Mouse (Mus musculus): ENCODE data around the gene Crocc. TPM values are rescaled to one million over a fixed set of nuclear protein-coding genes. Genes with fewer than 3 reads are reported as not detected.
A peak's percentile ranks its signal among the peaks of the same experiment; 100 is the strongest.

Crocc gene
- polyA plus RNA-seq, 1 experiment from 2014 or later: 5.3 TPM

DNA sequence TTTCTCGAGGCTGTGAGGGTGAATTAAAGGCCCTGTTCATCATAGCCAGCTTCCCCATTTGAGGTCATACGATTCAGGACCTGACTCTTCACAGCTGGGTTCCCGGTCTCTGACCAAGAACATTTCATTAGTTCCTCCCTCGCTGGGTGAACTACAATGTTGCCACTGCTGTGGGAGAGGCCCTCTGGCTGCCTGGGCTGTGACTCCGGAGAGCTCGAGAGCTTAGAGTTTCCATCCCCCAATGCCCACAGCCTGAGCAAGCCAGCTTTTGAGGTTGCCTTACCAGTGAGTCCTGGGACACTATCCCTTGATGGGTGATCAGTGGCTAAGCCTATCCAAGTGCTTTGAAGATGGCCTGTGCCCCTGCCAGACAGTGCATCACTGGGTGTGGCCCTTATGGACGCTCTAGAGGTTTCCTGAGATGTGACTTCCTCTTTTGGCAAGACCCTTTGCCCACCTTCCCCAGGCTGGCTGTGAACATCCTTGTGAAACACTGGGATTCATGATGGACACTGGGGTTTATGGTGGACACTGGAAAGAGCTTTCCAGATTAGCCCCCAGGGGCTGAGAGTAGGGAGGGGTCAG is 71.6 kb downstream of the Crocc start:
- peak overlapping the region; percentile 90 for H3K4me2 ChIP-seq (ENCODE audit: low read length)
- peak overlapping the region; percentile 95 for H3K4me3 ChIP-seq (ENCODE audit: low read depth, low read length)
- H3K4me1 ChIP-seq (ENCODE audit: control insufficient read depth, insufficient read depth, low read length): peaks cover 27% of the 10 kb centered on the region
- H3K9me3 ChIP-seq (replicated peaks; ENCODE audit: control insufficient read depth, low read length, poor library complexity, severe bottlenecking): no peaks in the 10 kb centered on the region
- H3K9ac ChIP-seq (ENCODE audit: low read depth, low read length): peak overlapping the region; percentile 35; the same call in 1 of the 2 replicates
- no peak for ATAC-seq
- H3K27ac ChIP-seq (ENCODE audit: low read length): no peak overlapping the region
- peaks cover 15% of the 10 kb centered on the region for H3K36me3 ChIP-seq (ENCODE audit: control insufficient read depth, insufficient read depth, low read length)
- no peaks in the 10 kb centered on the region for H3K27me3 ChIP-seq (ENCODE audit: control insufficient read depth, insufficient read depth, low read depth, low read length)
- 62% methylated on average over 7 of the region's 7 CpGs for WGBS

GRCm38 (mm10) chr4:140987476-140987875 is 72.9 kb downstream of the Crocc start:
- Histone ChIP-seq H3K27ac (ENCODE audit: low read length) (no peak overlapping the region; the same call in 1 of the 2 replicates), H3K9me3 (replicated peaks; ENCODE audit: control insufficient read depth, low read length, poor library complexity, severe bottlenecking) (no peaks in the 10 kb centered on the region), H3K36me3 (ENCODE audit: control insufficient read depth, insufficient read depth, low read length) (peaks cover 6% of the 10 kb centered on the region; the same call in 1 of the 2 replicates), H3K27me3 (ENCODE audit: control insufficient read depth, insufficient read depth, low read depth, low read length) (no peaks in the 10 kb centered on the region), H3K9ac (ENCODE audit: low read depth, low read length) (peak overlapping the region; percentile 98), H3K4me2 (ENCODE audit: low read length) (peak overlapping the region; percentile 90), H3K4me3 (ENCODE audit: low read depth, low read length) (peak overlapping the region; percentile 95), H3K4me1 (ENCODE audit: control insufficient read depth, insufficient read depth, low read length) (peaks cover 31% of the 10 kb centered on the region)
- peak; percentile 3; the same call in 1 of the 2 replicates for ATAC-seq
- 27% methylated on average over 7 of the region's 7 CpGs for WGBS

- H3K9me3 ChIP-seq (replicated peaks; ENCODE audit: control insufficient read depth, low read length, poor library complexity, severe bottlenecking): no peaks in the 10 kb centered on the region
- peak within 1 kb of the TSS; percentile 98 for H3K9ac ChIP-seq (ENCODE audit: low read depth, low read length)
- no peaks in the 10 kb centered on the region for H3K27me3 ChIP-seq (ENCODE audit: control insufficient read depth, insufficient read depth, low read depth, low read length)
- peak within 1 kb of the TSS; percentile 95 for H3K4me3 ChIP-seq (ENCODE audit: low read depth, low read length)
- WGBS: under 1% methylated on average over 44 of the region's 58 CpGs
- no peaks in the 10 kb centered on the region for H3K36me3 ChIP-seq (ENCODE audit: control insufficient read depth, insufficient read depth, low read length)
- peak within 1 kb of the TSS; percentile 90 for H3K4me2 ChIP-seq (ENCODE audit: low read length)
- H3K4me1 ChIP-seq (ENCODE audit: control insufficient read depth, insufficient read depth, low read length): peaks cover 31% of the 10 kb centered on the region
- H3K27ac ChIP-seq (ENCODE audit: low read length): peak within 1 kb of the TSS; percentile 84
- peak; percentile 93 for ATAC-seq
Observed at GRCm38 (mm10) chr4:140986711-140987395, 73.5 kb downstream of the Crocc start, which contains the start of gene Atp13a2. Gene Atp13a2, plus strand, starts transcription at chr4:140986873.

DNA sequence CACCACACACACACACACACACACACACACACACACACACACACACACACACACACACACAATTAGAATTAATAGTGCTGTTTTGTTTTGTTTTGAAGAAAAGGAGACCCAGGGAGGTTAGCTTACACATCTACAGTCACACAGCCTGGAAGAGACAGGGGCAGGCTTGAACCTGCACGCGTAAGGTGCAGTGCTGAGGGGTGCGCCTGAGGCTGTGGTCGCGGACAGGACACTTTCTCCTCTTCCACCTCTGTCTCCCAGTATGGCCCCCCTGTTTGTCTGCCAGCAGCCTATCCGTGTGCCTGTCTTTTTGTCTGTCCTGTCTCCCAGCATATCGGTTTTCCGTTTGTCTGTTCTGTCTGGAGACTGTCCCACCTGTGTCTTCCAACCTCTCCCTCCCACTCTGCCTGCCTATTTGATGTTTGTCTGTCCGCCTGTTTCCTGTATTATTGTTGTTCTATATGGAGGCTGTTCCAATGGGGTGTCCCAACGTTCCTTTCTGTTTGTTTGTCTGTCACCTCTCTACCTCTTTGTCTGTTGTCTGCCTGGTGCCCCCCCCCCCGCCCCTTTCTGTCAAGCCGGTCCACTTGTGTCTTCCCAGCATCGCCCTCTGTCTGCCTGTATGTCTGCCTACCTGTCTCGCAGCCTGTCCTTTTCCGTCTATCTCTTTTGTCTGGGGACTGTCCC is 74.2 kb downstream of the Crocc start:
- 25% methylated on average over 15 of the region's 15 CpGs for WGBS
- H3K27me3 ChIP-seq (ENCODE audit: control insufficient read depth, insufficient read depth, low read depth, low read length): no peaks in the 10 kb centered on the region
- peak overlapping the region; percentile 95 for H3K4me3 ChIP-seq (ENCODE audit: low read depth, low read length)
- peak overlapping the region; percentile 84 for H3K27ac ChIP-seq (ENCODE audit: low read length)
- peak; percentile 27 for ATAC-seq
- no peaks in the 10 kb centered on the region for H3K9me3 ChIP-seq (replicated peaks; ENCODE audit: control insufficient read depth, low read length, poor library complexity, severe bottlenecking)
- no peaks in the 10 kb centered on the region for H3K36me3 ChIP-seq (ENCODE audit: control insufficient read depth, insufficient read depth, low read length)
- H3K4me2 ChIP-seq (ENCODE audit: low read length): peak overlapping the region; percentile 90
- peaks cover 31% of the 10 kb centered on the region for H3K4me1 ChIP-seq (ENCODE audit: control insufficient read depth, insufficient read depth, low read length)
- peak overlapping the region; percentile 98 for H3K9ac ChIP-seq (ENCODE audit: low read depth, low read length)

GRCm38 (mm10) chr4:140984544-140984943 is 75.8 kb downstream of the Crocc start:
- Histone ChIP-seq H3K36me3 (ENCODE audit: control insufficient read depth, insufficient read depth, low read length) (no peaks in the 10 kb centered on the region), H3K27me3 (ENCODE audit: control insufficient read depth, insufficient read depth, low read depth, low read length) (no peaks in the 10 kb centered on the region), H3K4me3 (ENCODE audit: low read depth, low read length) (no peak overlapping the region), H3K4me1 (ENCODE audit: control insufficient read depth, insufficient read depth, low read length) (peaks cover 27% of the 10 kb centered on the region), H3K27ac (ENCODE audit: low read length) (no peak overlapping the region), H3K9me3 (replicated peaks; ENCODE audit: control insufficient read depth, low read length, poor library complexity, severe bottlenecking) (no peaks in the 10 kb centered on the region), H3K4me2 (ENCODE audit: low read length) (no peak overlapping the region), H3K9ac (ENCODE audit: low read depth, low read length) (no peak overlapping the region)
- WGBS: 88% methylated on average over 6 of the region's 6 CpGs
- ATAC-seq: no peak

DNA sequence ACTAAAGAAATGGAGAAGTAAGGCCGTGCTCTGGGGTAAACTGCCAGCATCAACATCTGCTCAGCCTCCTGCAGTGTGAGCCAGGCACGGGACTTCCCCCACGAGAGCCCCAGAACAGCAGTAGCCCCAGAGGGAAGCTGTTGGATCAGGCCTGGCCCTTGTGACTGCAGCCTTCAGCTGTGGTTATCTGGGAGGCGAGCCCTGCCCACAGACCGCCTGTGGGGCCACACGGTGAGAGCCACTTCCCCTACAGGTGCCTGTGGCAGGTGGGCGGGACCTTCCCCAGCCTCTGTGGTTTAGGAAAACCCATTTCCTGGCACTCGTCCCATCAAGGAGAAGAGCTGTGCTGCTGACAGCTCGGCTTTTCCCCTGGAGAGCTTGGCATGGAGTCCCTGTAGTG is 76.9 kb downstream of the Crocc start:
- Histone ChIP-seq H3K4me3 (ENCODE audit: low read depth, low read length) (no peak overlapping the region), H3K27me3 (ENCODE audit: control insufficient read depth, insufficient read depth, low read depth, low read length) (no peaks in the 10 kb centered on the region), H3K27ac (ENCODE audit: low read length) (0 out of 2 replicates have a peak overlapping the region, but pooled peaks have one; percentile 30), H3K36me3 (ENCODE audit: control insufficient read depth, insufficient read depth, low read length) (peaks cover 9% of the 10 kb centered on the region), H3K4me1 (ENCODE audit: control insufficient read depth, insufficient read depth, low read length) (peaks cover 16% of the 10 kb centered on the region), H3K9me3 (replicated peaks; ENCODE audit: control insufficient read depth, low read length, poor library complexity, severe bottlenecking) (no peaks in the 10 kb centered on the region), H3K4me2 (ENCODE audit: low read length) (no peak overlapping the region), H3K9ac (ENCODE audit: low read depth, low read length) (0 out of 2 replicates have a peak overlapping the region, but pooled peaks have one; percentile 42)
- ATAC-seq: no peak
- WGBS: 16% methylated on average over 9 of the region's 9 CpGs

GRCm38 (mm10) chr4:140982808-140983207 is 77.5 kb downstream of the Crocc start:
- no peak overlapping the region for H3K9ac ChIP-seq (ENCODE audit: low read depth, low read length)
- no peaks in the 10 kb centered on the region for H3K27me3 ChIP-seq (ENCODE audit: control insufficient read depth, insufficient read depth, low read depth, low read length)
- 69% methylated on average over 4 of the region's 4 CpGs for WGBS
- no peaks in the 10 kb centered on the region for H3K9me3 ChIP-seq (replicated peaks; ENCODE audit: control insufficient read depth, low read length, poor library complexity, severe bottlenecking)
- no peak overlapping the region for H3K27ac ChIP-seq (ENCODE audit: low read length)
- H3K4me3 ChIP-seq (ENCODE audit: low read depth, low read length): no peak overlapping the region
- H3K4me1 ChIP-seq (ENCODE audit: control insufficient read depth, insufficient read depth, low read length): peaks cover 10% of the 10 kb centered on the region
- no peak overlapping the region for H3K4me2 ChIP-seq (ENCODE audit: low read length)
- H3K36me3 ChIP-seq (ENCODE audit: control insufficient read depth, insufficient read depth, low read length): peaks cover 15% of the 10 kb centered on the region
- no peak for ATAC-seq

GRCm38 (mm10) chr4:140981605-140982004 is 78.7 kb downstream of the Crocc start:
- Histone ChIP-seq H3K36me3 (ENCODE audit: control insufficient read depth, insufficient read depth, low read length) (peaks cover 22% of the 10 kb centered on the region), H3K27ac (ENCODE audit: low read length) (no peak overlapping the region), H3K4me1 (ENCODE audit: control insufficient read depth, insufficient read depth, low read length) (peaks cover 4% of the 10 kb centered on the region; the same call in 1 of the 2 replicates), H3K9me3 (replicated peaks; ENCODE audit: control insufficient read depth, low read length, poor library complexity, severe bottlenecking) (no peaks in the 10 kb centered on the region), H3K9ac (ENCODE audit: low read depth, low read length) (no peak overlapping the region), H3K27me3 (ENCODE audit: control insufficient read depth, insufficient read depth, low read depth, low read length) (no peaks in the 10 kb centered on the region), H3K4me2 (ENCODE audit: low read length) (no peak overlapping the region), H3K4me3 (ENCODE audit: low read depth, low read length) (no peak overlapping the region)
- no peak for ATAC-seq
- 85% methylated on average over 2 of the region's 2 CpGs for WGBS
